Mouse (Mus musculus): ENCODE measurements around the gene Armc9.
A peak's percentile ranks its signal among the peaks of the same experiment; 100 is the strongest.

The Armc9 gene

GRCm38 (mm10) chr1:86154133-86154823 is at the start of gene Armc9:
TSS of gene Armc9 (plus strand) at chr1:86154780.
- peak; percentile 96 for DNase-seq (ENCODE audit: extremely low read depth, low read depth)

- no peak for DNase-seq (ENCODE audit: extremely low read depth, low read depth)
These were observed 49.5 kb upstream of the Armc9 start for GRCm38 (mm10) chr1:86105054-86105453.

GRCm38 (mm10) chr1:86111779-86112178 is 42.8 kb upstream of the Armc9 start, which contains the start of gene Htr2b:
TSS of gene Htr2b (minus strand) at chr1:86111970.
- no peak for DNase-seq (ENCODE audit: extremely low read depth, low read depth)

- DNase-seq (ENCODE audit: extremely low read depth, low read depth), result no peak
These were observed 40.4 kb upstream of the Armc9 start for GRCm38 (mm10) chr1:86114141-86114540.

- no peak for DNase-seq (ENCODE audit: extremely low read depth, low read depth)
These were observed 35.0 kb upstream of the Armc9 start for GRCm38 (mm10) chr1:86119549-86119948.

GRCm38 (mm10) chr1:86126036-86126435 is 28.5 kb upstream of the Armc9 start:
- DNase-seq (ENCODE audit: extremely low read depth, low read depth), result no peak

GRCm38 (mm10) chr1:86133337-86133736 is 21.2 kb upstream of the Armc9 start, which contains the start of gene Gm21972:
TSS of gene Gm21972 (plus strand) at chr1:86133637.
- no peak for DNase-seq (ENCODE audit: extremely low read depth, low read depth)

- no peak for DNase-seq (ENCODE audit: extremely low read depth, low read depth)
These were observed 19.3 kb upstream of the Armc9 start for GRCm38 (mm10) chr1:86135315-86135714.

- no peak for DNase-seq (ENCODE audit: extremely low read depth, low read depth)
These were observed 13.5 kb upstream of the Armc9 start for GRCm38 (mm10) chr1:86141081-86141480.

- DNase-seq (ENCODE audit: extremely low read depth, low read depth), result no peak
These were observed 11.4 kb upstream of the Armc9 start for GRCm38 (mm10) chr1:86143165-86143564.

GRCm38 (mm10) chr1:86144001-86144944 is 10.3 kb upstream of the Armc9 start:
- DNase-seq (ENCODE audit: extremely low read depth, low read depth), result no peak

GRCm38 (mm10) chr1:86146293-86146692 is 8.3 kb upstream of the Armc9 start:
- DNase-seq (ENCODE audit: extremely low read depth, low read depth), result no peak

- DNase-seq (ENCODE audit: extremely low read depth, low read depth), result no peak
These were observed 7.0 kb upstream of the Armc9 start for GRCm38 (mm10) chr1:86147557-86147956.

GRCm38 (mm10) chr1:86148161-86148560 is 6.4 kb upstream of the Armc9 start:
- no peak for DNase-seq (ENCODE audit: extremely low read depth, low read depth)

GRCm38 (mm10) chr1:86150929-86151328 is 3.7 kb upstream of the Armc9 start:
- no peak for DNase-seq (ENCODE audit: extremely low read depth, low read depth)

GRCm38 (mm10) chr1:86151376-86151775 is 3.2 kb upstream of the Armc9 start:
- DNase-seq (ENCODE audit: extremely low read depth, low read depth), result no peak

GRCm38 (mm10) chr1:86152618-86153017 is 2.0 kb upstream of the Armc9 start:
- DNase-seq (ENCODE audit: extremely low read depth, low read depth), result no peak

- DNase-seq (ENCODE audit: extremely low read depth, low read depth), result no peak
These were observed 214 bp downstream of the Armc9 start for GRCm38 (mm10) chr1:86154824-86155164.

GRCm38 (mm10) chr1:86156075-86156474 is 1.5 kb downstream of the Armc9 start:
- no peak for DNase-seq (ENCODE audit: extremely low read depth, low read depth)

- DNase-seq (ENCODE audit: extremely low read depth, low read depth), result no peak
These were observed 2.0 kb downstream of the Armc9 start for GRCm38 (mm10) chr1:86156595-86156994.

- DNase-seq (ENCODE audit: extremely low read depth, low read depth), result no peak
These were observed 5.5 kb downstream of the Armc9 start for GRCm38 (mm10) chr1:86160059-86160458.

GRCm38 (mm10) chr1:86160479-86160878 is 5.9 kb downstream of the Armc9 start:
- no peak for DNase-seq (ENCODE audit: extremely low read depth, low read depth)

Measured in MEL-GATA-1-ER (cell line).